Comparison of ENCODE assay signal across 26 mouse cellular contexts in genomic region chr1:168659578-168659977, GRCm38 (mm10).
DNase-seq lines count a peak whose midpoint lies in the region; ATAC-seq and TF ChIP-seq lines count a peak whose summit lies in the region.
"Had no signal": no experiment of that assay in that cellular context is flagged by ENCODE, and none has a peak within 500 bp of the region (broad histone marks: within the 10 kb centered on the region; RNA-seq: fewer than 3 reads in every experiment).

No protein-coding gene starts in this region.

- no peak overlapping the region for H3K4me2 ChIP-seq in forebrain, embryonic 12.5 days
- H3K4me2 ChIP-seq in forebrain, embryonic 16.5 days (ENCODE audit: low read length), result no peak overlapping the region
- H3K4me2 ChIP-seq in liver, postnatal 0 days (ENCODE audit: low read depth, low read length), result no peak overlapping the region
- H3K4me2 ChIP-seq in liver, embryonic 12.5 days, result no peak overlapping the region
- H3K4me2 ChIP-seq: forebrain, embryonic 13.5 days; heart, embryonic 15.5 days; limb, embryonic 13.5 days; midbrain, embryonic 15.5 days had no signal

- H3K4me3 ChIP-seq in forebrain, embryonic 12.5 days (replicated peaks), result no peak overlapping the region
- no peak overlapping the region for H3K4me3 ChIP-seq in forebrain, embryonic 16.5 days (replicated peaks; ENCODE audit: low read length)
- H3K4me3 ChIP-seq in liver, postnatal 0 days (ENCODE audit: low read depth, low read length), result no peak overlapping the region
- no peak overlapping the region for H3K4me3 ChIP-seq in liver, embryonic 12.5 days
- H3K4me3 ChIP-seq in midbrain, embryonic 10.5 days, result no peak overlapping the region
- H3K4me3 ChIP-seq: forebrain, embryonic 13.5 days; heart, adult 2 months; heart, embryonic 15.5 days; layer of hippocampus, adult 2 months; limb, embryonic 13.5 days; midbrain, embryonic 15.5 days; myocyte had no signal

- no peak overlapping the region for H3K27ac ChIP-seq in forebrain, embryonic 12.5 days
- no peak overlapping the region for H3K27ac ChIP-seq in forebrain, embryonic 16.5 days (ENCODE audit: low read length)
- no peak overlapping the region for H3K27ac ChIP-seq in liver, postnatal 0 days (ENCODE audit: low read depth)
- no peak overlapping the region for H3K27ac ChIP-seq in liver, embryonic 12.5 days
- no peak overlapping the region for H3K27ac ChIP-seq in midbrain, embryonic 10.5 days (replicated peaks)
- H3K27ac ChIP-seq: forebrain, embryonic 13.5 days; heart, adult 2 months; heart, embryonic 15.5 days; hindbrain, postnatal 0 days; layer of hippocampus, adult 2 months; limb, embryonic 13.5 days; midbrain, embryonic 15.5 days had no signal

- no peak for TF ChIP-seq EP300 in liver, postnatal 0 days (IDR thresholded peaks at IDR 0.05; ENCODE audit: low read depth)

- H3K4me1 ChIP-seq in forebrain, embryonic 12.5 days, result peaks cover 10% of the 10 kb centered on the region; the same call in 1 of the 2 replicates
- H3K4me1 ChIP-seq in forebrain, embryonic 16.5 days (replicated peaks; ENCODE audit: control insufficient read depth, insufficient read depth, low read length), result peaks cover 8% of the 10 kb centered on the region
- H3K4me1 ChIP-seq in liver, postnatal 0 days (ENCODE audit: insufficient read depth), result no peaks in the 10 kb centered on the region
- H3K4me1 ChIP-seq in liver, embryonic 12.5 days, result no peaks in the 10 kb centered on the region
- H3K4me1 ChIP-seq in midbrain, embryonic 10.5 days, result peaks cover 6% of the 10 kb centered on the region
- H3K4me1 ChIP-seq: heart, embryonic 15.5 days; limb, embryonic 13.5 days had no signal

- 83% methylated on average over 5 of the region's 5 CpGs for WGBS in forebrain, embryonic 12.5 days
- WGBS in forebrain, embryonic 16.5 days, result 93% methylated on average over 5 of the region's 5 CpGs
- 66% methylated on average over 5 of the region's 5 CpGs for WGBS in liver, postnatal 0 days (ENCODE audit: insufficient replicate concordance)
- WGBS in liver, embryonic 12.5 days (ENCODE audit: insufficient replicate concordance), result 65% methylated on average over 5 of the region's 5 CpGs
- 85% methylated on average over 5 of the region's 5 CpGs for WGBS in midbrain, embryonic 10.5 days

- H3K9me3 ChIP-seq in forebrain, embryonic 12.5 days, result no peaks in the 10 kb centered on the region
- no peaks in the 10 kb centered on the region for H3K9me3 ChIP-seq in forebrain, embryonic 16.5 days (ENCODE audit: control insufficient read depth, low read length)
- H3K9me3 ChIP-seq in liver, postnatal 0 days (ENCODE audit: low read length), result no peaks in the 10 kb centered on the region
- no peaks in the 10 kb centered on the region for H3K9me3 ChIP-seq in liver, embryonic 12.5 days (replicated peaks)
- no peaks in the 10 kb centered on the region for H3K9me3 ChIP-seq in midbrain, embryonic 10.5 days (replicated peaks)
- H3K9me3 ChIP-seq: forebrain, embryonic 13.5 days; heart, embryonic 15.5 days; limb, embryonic 13.5 days; midbrain, embryonic 15.5 days had no signal

- DNase-seq in liver, postnatal 0 days, result no peak
- DNase-seq in kidney, postnatal 25 days, result peak; percentile 14 to 42
- DNase-seq in midbrain, embryonic 10.5 days (ENCODE audit: low spot score), result no peak
- no peak for DNase-seq in right cerebral cortex, postnatal 10 days (ENCODE audit: low spot score in 2 of 2)
- DNase-seq: adrenal gland, postnatal 25 days; cerebellum, adult 11 months; cerebellum, postnatal 36 days; gastrocnemius, postnatal 25 days; heart, adult 2 months; heart, postnatal 4 days; layer of hippocampus, postnatal 36 days; lung, postnatal 10 days; thymus, adult 18-20 months; thymus, postnatal 4 days had no signal

- TF ChIP-seq CTCF in liver, postnatal 0 days (IDR thresholded peaks at IDR 0.05; ENCODE audit: low read depth), result no peak

- H3K27me3 ChIP-seq in forebrain, embryonic 12.5 days, result no peaks in the 10 kb centered on the region
- no peaks in the 10 kb centered on the region for H3K27me3 ChIP-seq in forebrain, embryonic 16.5 days (replicated peaks; ENCODE audit: control insufficient read depth, insufficient read depth, low read length)
- H3K27me3 ChIP-seq in liver, postnatal 0 days (ENCODE audit: insufficient read depth, low read length), result no peaks in the 10 kb centered on the region
- H3K27me3 ChIP-seq in liver, embryonic 12.5 days (replicated peaks), result no peaks in the 10 kb centered on the region
- H3K27me3 ChIP-seq in midbrain, embryonic 10.5 days (ENCODE audit: low read depth, poor library complexity, severe bottlenecking), result no peaks in the 10 kb centered on the region
- H3K27me3 ChIP-seq: forebrain, embryonic 13.5 days; heart, embryonic 15.5 days; limb, embryonic 13.5 days; midbrain, embryonic 15.5 days had no signal

- ATAC-seq in forebrain, embryonic 12.5 days (ENCODE audit: low FRiP score), result 0 out of 2 replicates have a peak, but pooled peaks have one; percentile 21
- no peak for ATAC-seq in forebrain, embryonic 16.5 days
- ATAC-seq in liver, postnatal 0 days, result 0 out of 2 replicates have a peak, but pooled peaks have one; percentile 29
- no peak for ATAC-seq in liver, embryonic 12.5 days
- no peak for ATAC-seq in megakaryocyte-erythroid progenitor cell, adult 5-6 weeks (replicated peaks; ENCODE audit: low FRiP score, low TSS enrichment, poor library complexity, severe bottlenecking)
- ATAC-seq: forebrain, embryonic 13.5 days; hindbrain, postnatal 0 days; midbrain, embryonic 15.5 days had no signal

- no peak overlapping the region for H3K9ac ChIP-seq in forebrain, embryonic 12.5 days
- H3K9ac ChIP-seq in forebrain, embryonic 16.5 days (replicated peaks; ENCODE audit: low read depth, low read length), result no peak overlapping the region
- H3K9ac ChIP-seq in liver, postnatal 0 days (replicated peaks), result no peak overlapping the region
- H3K9ac ChIP-seq in liver, embryonic 12.5 days, result no peak overlapping the region
- H3K9ac ChIP-seq: forebrain, embryonic 13.5 days; heart, embryonic 15.5 days; limb, embryonic 13.5 days; midbrain, embryonic 15.5 days had no signal

- H3K36me3 ChIP-seq in forebrain, embryonic 12.5 days (replicated peaks), result no peaks in the 10 kb centered on the region
- H3K36me3 ChIP-seq in forebrain, embryonic 16.5 days (ENCODE audit: control insufficient read depth, insufficient read depth), result no peaks in the 10 kb centered on the region
- no peaks in the 10 kb centered on the region for H3K36me3 ChIP-seq in liver, postnatal 0 days (replicated peaks; ENCODE audit: insufficient read depth, low read length)
- no peaks in the 10 kb centered on the region for H3K36me3 ChIP-seq in liver, embryonic 12.5 days
- no peaks in the 10 kb centered on the region for H3K36me3 ChIP-seq in midbrain, embryonic 10.5 days
- H3K36me3 ChIP-seq: G1E; heart, embryonic 15.5 days; limb, embryonic 13.5 days; midbrain, embryonic 15.5 days had no signal

Comparison
In these comparisons a context has a peak if more than half of its experiments do, and no peak if none do; other contexts are left out.
1. ATAC-seq: peak in forebrain, embryonic 12.5 days (single experiment) and liver, postnatal 0 days (single experiment); none in forebrain, embryonic 16.5 days (single experiment), liver, embryonic 12.5 days (single experiment) and megakaryocyte-erythroid progenitor cell, adult 5-6 weeks (single experiment).
2. DNase-seq: peak in kidney, postnatal 25 days (2 of 2); none in liver, postnatal 0 days (single experiment), midbrain, embryonic 10.5 days (single experiment) and right cerebral cortex, postnatal 10 days (0 of 2).